ENCODE assay signal across 26 mouse cellular contexts in genomic region chr9:67028133-67028724, GRCm38 (mm10). TPM values are rescaled to one million over a fixed set of nuclear protein-coding genes. Genes with fewer than 3 reads are reported as not detected.
A peak's percentile ranks its signal among the peaks of the same experiment; 100 is the strongest.
DNase-seq lines count a peak whose midpoint lies in the region; ATAC-seq and TF ChIP-seq lines count a peak whose summit lies in the region.
"Had no signal": no experiment of that assay in that cellular context is flagged by ENCODE, and none has a peak within 500 bp of the region (broad histone marks: within the 10 kb centered on the region; RNA-seq: fewer than 3 reads in every experiment).

No protein-coding gene starts in this region.

- DNase-seq in heart, postnatal 4 days: no peak
- no peak for DNase-seq in lung, adult 2 months
- no peak for DNase-seq in neural tube, embryonic 10.5 days (ENCODE audit: extremely low spot score, low spot score)
- DNase-seq in adrenal gland, adult (ENCODE audit: inconsistent age in 2 of 2, low spot score in 1 of 2): no peak
- DNase-seq: adrenal gland, postnatal 10 days; adrenal gland, postnatal 36 days; cerebellum, adult 18-20 months; cerebellum, adult 9-10 months; cerebellum, postnatal 14 days; gastrocnemius, postnatal 25 days; heart, adult 2 months; heart, postnatal 10 days; heart, postnatal 36 days had no signal

- peaks cover 69% of the 10 kb centered on the region for H3K4me1 ChIP-seq in heart, embryonic 13.5 days
- H3K4me1 ChIP-seq in lung, embryonic 15.5 days: peaks cover 21% of the 10 kb centered on the region
- peaks cover 13% of the 10 kb centered on the region for H3K4me1 ChIP-seq in lung, adult 2 months (ENCODE audit: control insufficient read depth, insufficient read depth, low read length)
- peaks cover 9% of the 10 kb centered on the region; the same call in 1 of the 2 replicates for H3K4me1 ChIP-seq in neural tube, embryonic 15.5 days
- H3K4me1 ChIP-seq: forebrain, embryonic 10.5 days; forebrain, embryonic 13.5 days had no signal

- no peaks in the 10 kb centered on the region for H3K9me3 ChIP-seq in heart, embryonic 13.5 days
- no peaks in the 10 kb centered on the region for H3K9me3 ChIP-seq in lung, embryonic 15.5 days
- no peaks in the 10 kb centered on the region for H3K9me3 ChIP-seq in neural tube, embryonic 15.5 days (replicated peaks)
- H3K9me3 ChIP-seq: forebrain, embryonic 10.5 days; forebrain, embryonic 13.5 days; heart, embryonic 10.5 days; heart, embryonic 15.5 days had no signal

- WGBS in heart, embryonic 13.5 days: 74% methylated on average over 12 of the region's 12 CpGs
- 62% methylated on average over 12 of the region's 12 CpGs for WGBS in lung, embryonic 15.5 days
- WGBS in lung, adult 2 months: 63% methylated on average over 12 of the region's 12 CpGs
- WGBS in neural tube, embryonic 15.5 days: 74% methylated on average over 12 of the region's 12 CpGs

- no peak for TF ChIP-seq CTCF in lung, adult 2 months (IDR thresholded peaks at IDR 0.05; ENCODE audit: insufficient read depth, low read length)

- H3K4me2 ChIP-seq in heart, embryonic 13.5 days: no peak overlapping the region
- H3K4me2 ChIP-seq in lung, embryonic 15.5 days: no peak overlapping the region
- no peak overlapping the region for H3K4me2 ChIP-seq in neural tube, embryonic 15.5 days
- H3K4me2 ChIP-seq: forebrain, embryonic 13.5 days; heart, embryonic 15.5 days; hindbrain, embryonic 14.5 days had no signal

- H3K27me3 ChIP-seq in heart, embryonic 13.5 days (replicated peaks): no peaks in the 10 kb centered on the region
- no peaks in the 10 kb centered on the region for H3K27me3 ChIP-seq in lung, embryonic 15.5 days
- H3K27me3 ChIP-seq in neural tube, embryonic 15.5 days (replicated peaks): no peaks in the 10 kb centered on the region
- H3K27me3 ChIP-seq: forebrain, embryonic 13.5 days; heart, embryonic 15.5 days had no signal

- TF ChIP-seq POLR2A in lung, adult 2 months (IDR thresholded peaks at IDR 0.05; ENCODE audit: borderline replicate concordance, extremely low read depth, low read depth, low read length): no peak

- no peak overlapping the region; the same call in 1 of the 2 replicates for H3K27ac ChIP-seq in heart, embryonic 13.5 days (replicated peaks)
- H3K27ac ChIP-seq in lung, embryonic 15.5 days: 0 out of 2 replicates have a peak overlapping the region, but pooled peaks have one; percentile 21
- 0 out of 2 replicates have a peak overlapping the region, but pooled peaks have one; percentile 9 for H3K27ac ChIP-seq in neural tube, embryonic 15.5 days (replicated peaks)
- H3K27ac ChIP-seq: forebrain, embryonic 10.5 days; forebrain, embryonic 13.5 days; heart, adult 2 months; heart, embryonic 10.5 days; heart, embryonic 15.5 days; hindbrain, embryonic 14.5 days; hindbrain, postnatal 0 days had no signal

- no peak for ATAC-seq in heart, embryonic 13.5 days (ENCODE audit: extremely low read depth, insufficient number of reproducible peaks, low FRiP score, low TSS enrichment)
- ATAC-seq in lung, embryonic 15.5 days (ENCODE audit: borderline replicate concordance, extremely low read depth, low FRiP score, low TSS enrichment): no peak
- ATAC-seq in neural tube, embryonic 15.5 days (ENCODE audit: low FRiP score): no peak
- ATAC-seq: activated CD4-positive, CD25-positive, alpha-beta regulatory T cell, adult 4 months; CD4-positive, CD25-positive, alpha-beta regulatory T cell, adult 4 months; forebrain, embryonic 13.5 days; forebrain, embryonic 16.5 days; hindbrain, postnatal 0 days; inflammation-experienced regulatory T-cells, adult 6 months had no signal

- 0 out of 2 replicates have a peak overlapping the region, but pooled peaks have one; percentile 19 for H3K9ac ChIP-seq in heart, embryonic 13.5 days
- no peak overlapping the region for H3K9ac ChIP-seq in lung, embryonic 15.5 days
- no peak overlapping the region for H3K9ac ChIP-seq in neural tube, embryonic 15.5 days (replicated peaks)
- H3K9ac ChIP-seq: forebrain, embryonic 13.5 days; heart, embryonic 15.5 days; hindbrain, embryonic 14.5 days had no signal

- H3K36me3 ChIP-seq in heart, embryonic 13.5 days: peaks cover 100% of the 10 kb centered on the region
- H3K36me3 ChIP-seq in lung, embryonic 15.5 days: peaks cover 95% of the 10 kb centered on the region
- peaks cover 82% of the 10 kb centered on the region for H3K36me3 ChIP-seq in neural tube, embryonic 15.5 days

- no peak overlapping the region for H3K4me3 ChIP-seq in heart, embryonic 13.5 days
- no peak overlapping the region for H3K4me3 ChIP-seq in lung, embryonic 15.5 days
- H3K4me3 ChIP-seq in lung, adult 2 months (replicated peaks; ENCODE audit: extremely low read depth, low read depth, low read length): no peak overlapping the region
- H3K4me3 ChIP-seq in neural tube, embryonic 15.5 days (replicated peaks): no peak overlapping the region
- H3K4me3 ChIP-seq: forebrain, embryonic 10.5 days; forebrain, embryonic 13.5 days; heart, adult 2 months; heart, embryonic 10.5 days; heart, embryonic 15.5 days had no signal

RNA-seq across cellular contexts. Expression of gene Tpm1, which starts 21.0 kb away (rescaled TPM):
- polyA plus RNA-seq in heart, embryonic 13.5 days (2015; fragmentation: Nextera tagmentation; extraction: Ambion mirVana): 3,954 and 4,354 TPM in 2 replicates
- 1,000 to 10,000 TPM; 7,269 to 8,107 TPM for total RNA-seq in heart, postnatal 4 days (2021)
- polyA plus RNA-seq in lung, embryonic 15.5 days (2015; fragmentation: Nextera tagmentation; extraction: Ambion mirVana): 747 and 774 TPM in 2 replicates
- polyA plus RNA-seq in lung, adult 2 months (2012; rRNA removed): 168 and 359 TPM in 2 replicates
- polyA plus RNA-seq in neural tube, embryonic 15.5 days (2015; fragmentation: Nextera tagmentation; extraction: Ambion mirVana): 230 and 300 TPM in 2 replicates

RNA-seq across cellular contexts. Expression of gene Lactb, which starts 52.9 kb away (rescaled TPM):
- polyA plus RNA-seq in heart, embryonic 13.5 days (2015; fragmentation: Nextera tagmentation; extraction: Ambion mirVana): 6.2 and 7.0 TPM in 2 replicates
- total RNA-seq in heart, postnatal 4 days (2021): 10 to 100 TPM; 20.9 to 21.6 TPM
- polyA plus RNA-seq in lung, embryonic 15.5 days (2015; fragmentation: Nextera tagmentation; extraction: Ambion mirVana): 6.7 and 7.2 TPM in 2 replicates
- 7.4 and 10.9 TPM in 2 replicates for polyA plus RNA-seq in lung, adult 2 months (2012; rRNA removed)
- 12.4 and 12.7 TPM in 2 replicates for polyA plus RNA-seq in neural tube, embryonic 15.5 days (2015; fragmentation: Nextera tagmentation; extraction: Ambion mirVana)
